Mouse (Mus musculus) heart, embryonic 11.5 days (tissue): ENCODE measurements at regions not wholly inside any gene's neighbourhood (a gene's known extent, or its start where the extent isn't known, plus 50 kb on each side); places are given as distances from the start of the nearest gene placed in this dataset.

Experiments used
- ATAC-seq: fragments of 200-750 bp; cut with Nextera tagmentation; replicated peaks from 2 replicates; pipeline ENCODE4 v1.8.0; 2017; ENCODE audit warnings: moderate library complexity; ENCODE audit not compliant: insufficient number of reproducible peaks, low FRiP score, low TSS enrichment
- H3K27ac ChIP-seq: fragments of 300-500 bp; sonication (generic); 2 replicates; pipeline ENCODE4 v1.5.1; 2014; ENCODE audit warnings: mild to moderate bottlenecking, low read depth, low read length
- H3K27me3 ChIP-seq: fragments of 300-500 bp; sonication (generic); 2 replicates; pipeline ENCODE4 v1.6.1; 2014; ENCODE audit warnings: mild to moderate bottlenecking, low read length, mixed read lengths; ENCODE audit not compliant: control insufficient read depth, insufficient read depth
- H3K36me3 ChIP-seq: fragments of 300-500 bp; sonication (generic); 2 replicates; pipeline ENCODE4 v1.6.1; 2014; ENCODE audit warnings: mild to moderate bottlenecking, low read length, moderate library complexity, mixed read lengths; ENCODE audit not compliant: control insufficient read depth, insufficient read depth
- H3K4me1 ChIP-seq: fragments of 300-500 bp; sonication (generic); 2 replicates; pipeline ENCODE4 v1.6.1; 2014; ENCODE audit warnings: low read length; ENCODE audit not compliant: control insufficient read depth, insufficient read depth
- H3K4me2 ChIP-seq: fragments of 300-500 bp; sonication (generic); 2 replicates; pipeline ENCODE4 v1.6.1; 2014; ENCODE audit warnings: mild to moderate bottlenecking, moderate library complexity
- H3K4me3 ChIP-seq: fragments of 300-500 bp; sonication (generic); 2 replicates; pipeline ENCODE4 v1.5.1; 2014; ENCODE audit warnings: low read depth, low read length
- H3K9ac ChIP-seq: fragments of 300-500 bp; sonication (generic); 2 replicates; pipeline ENCODE4 v1.6.1; 2014; ENCODE audit warnings: mild to moderate bottlenecking, low read depth, low read length, moderate library complexity
- H3K9me3 ChIP-seq: fragments of 300-500 bp; sonication (generic); replicated peaks from 2 replicates; pipeline ENCODE4 v1.6.1; 2016; ENCODE audit warnings: low read length; ENCODE audit not compliant: control insufficient read depth
- whole genome bisulfite sequencing: fragments of 180-500 bp; shearing (Covaris S2); extraction: QIAGEN DNeasy Blood & Tissue Kit; methylation state at CpG from one replicate; pipeline ENCODE4 v1.1.7; 2014; ENCODE audit not compliant: insufficient replicate concordance; 5-methylcytosine and 5-hydroxymethylcytosine counted together

GRCm38 (mm10) chr15:93673976-93674375 is 78.3 kb upstream of the Prickle1 start:
- no peaks in the 10 kb centered on the region for H3K4me1 ChIP-seq
- WGBS = 53% methylated on average over 10 of the region's 10 CpGs
- no peaks in the 10 kb centered on the region for H3K27me3 ChIP-seq
- H3K27ac ChIP-seq = no peak overlapping the region
- H3K9me3 ChIP-seq = no peaks in the 10 kb centered on the region
- no peak overlapping the region for H3K9ac ChIP-seq
- no peak for ATAC-seq
- no peaks in the 10 kb centered on the region for H3K36me3 ChIP-seq
- H3K4me3 ChIP-seq = no peak overlapping the region
- no peak overlapping the region for H3K4me2 ChIP-seq

GRCm38 (mm10) chr15:93663876-93664275 is 68.2 kb upstream of the Prickle1 start:
- no peaks in the 10 kb centered on the region for H3K36me3 ChIP-seq
- H3K27me3 ChIP-seq = no peaks in the 10 kb centered on the region
- no peaks in the 10 kb centered on the region; the same call in 1 of the 2 replicates for H3K9me3 ChIP-seq
- H3K4me1 ChIP-seq = no peaks in the 10 kb centered on the region
- WGBS = 54% methylated on average over 5 of the region's 5 CpGs
- H3K27ac ChIP-seq = no peak overlapping the region
- H3K4me2 ChIP-seq = no peak overlapping the region
- H3K4me3 ChIP-seq = no peak overlapping the region
- no peak overlapping the region for H3K9ac ChIP-seq
- no peak for ATAC-seq

GRCm38 (mm10) chr15:93662601-93663000 is 66.9 kb upstream of the Prickle1 start:
- Histone ChIP-seq H3K27ac (no peak overlapping the region), H3K36me3 (no peaks in the 10 kb centered on the region), H3K4me3 (no peak overlapping the region), H3K9me3 (no peaks in the 10 kb centered on the region; the same call in 1 of the 2 replicates), H3K9ac (no peak overlapping the region), H3K4me1 (no peaks in the 10 kb centered on the region), H3K4me2 (no peak overlapping the region), H3K27me3 (no peaks in the 10 kb centered on the region)
- 96% methylated on average over 1 of the region's 1 CpGs for WGBS
- ATAC-seq = no peak

- H3K27ac ChIP-seq = no peak overlapping the region
- no peaks in the 10 kb centered on the region; the same call in 1 of the 2 replicates for H3K9me3 ChIP-seq
- H3K4me2 ChIP-seq = no peak overlapping the region
- WGBS = 91% methylated on average over 2 of the region's 2 CpGs
- H3K36me3 ChIP-seq = no peaks in the 10 kb centered on the region
- no peak overlapping the region for H3K4me3 ChIP-seq
- ATAC-seq = no peak
- H3K9ac ChIP-seq = no peak overlapping the region
- peaks cover 5% of the 10 kb centered on the region for H3K4me1 ChIP-seq
- H3K27me3 ChIP-seq = no peaks in the 10 kb centered on the region
These were observed 66.1 kb upstream of the Prickle1 start for GRCm38 (mm10) chr15:93661801-93662200.

GRCm38 (mm10) chr15:93660952-93661648 is 65.4 kb upstream of the Prickle1 start:
- no peak overlapping the region for H3K4me3 ChIP-seq
- WGBS = 88% methylated on average over 14 of the region's 14 CpGs
- ATAC-seq = no peak
- no peak overlapping the region for H3K27ac ChIP-seq
- H3K36me3 ChIP-seq = no peaks in the 10 kb centered on the region
- no peak overlapping the region for H3K4me2 ChIP-seq
- no peaks in the 10 kb centered on the region; the same call in 1 of the 2 replicates for H3K9me3 ChIP-seq
- no peaks in the 10 kb centered on the region for H3K27me3 ChIP-seq
- peaks cover 12% of the 10 kb centered on the region for H3K4me1 ChIP-seq
- H3K9ac ChIP-seq = no peak overlapping the region

GRCm38 (mm10) chr15:93657171-93657570 is 61.5 kb upstream of the Prickle1 start:
- Histone ChIP-seq H3K9me3 (no peaks in the 10 kb centered on the region; the same call in none of the 2 replicates), H3K27ac (peak overlapping the region; percentile 38; the same call in 1 of the 2 replicates), H3K27me3 (no peaks in the 10 kb centered on the region), H3K9ac (no peak overlapping the region), H3K4me2 (no peak overlapping the region), H3K4me3 (no peak overlapping the region), H3K36me3 (no peaks in the 10 kb centered on the region), H3K4me1 (peaks cover 17% of the 10 kb centered on the region)
- ATAC-seq = no peak
- WGBS = 84% methylated on average over 6 of the region's 6 CpGs

GRCm38 (mm10) chr15:93656713-93657112 is 61.0 kb upstream of the Prickle1 start:
- H3K9me3 ChIP-seq = no peaks in the 10 kb centered on the region; the same call in none of the 2 replicates
- no peaks in the 10 kb centered on the region for H3K27me3 ChIP-seq
- H3K36me3 ChIP-seq = no peaks in the 10 kb centered on the region
- H3K27ac ChIP-seq = peak overlapping the region; percentile 75; the same call in 1 of the 2 replicates
- H3K4me2 ChIP-seq = peak overlapping the region; percentile 15; the same call in 1 of the 2 replicates
- H3K4me3 ChIP-seq = no peak overlapping the region
- no peak overlapping the region; the same call in 1 of the 2 replicates for H3K9ac ChIP-seq
- no peak for ATAC-seq
- WGBS = 41% methylated on average over 6 of the region's 6 CpGs
- peaks cover 20% of the 10 kb centered on the region for H3K4me1 ChIP-seq

GRCm38 (mm10) chr15:93655743-93656142 is 60.1 kb upstream of the Prickle1 start:
- 56% methylated on average over 6 of the region's 6 CpGs for WGBS
- Histone ChIP-seq H3K4me1 (peaks cover 29% of the 10 kb centered on the region), H3K4me2 (no peak overlapping the region), H3K27ac (no peak overlapping the region), H3K9me3 (no peaks in the 10 kb centered on the region; the same call in 1 of the 2 replicates), H3K36me3 (no peaks in the 10 kb centered on the region), H3K27me3 (no peaks in the 10 kb centered on the region), H3K4me3 (no peak overlapping the region), H3K9ac (no peak overlapping the region)
- no peak for ATAC-seq

- Histone ChIP-seq H3K27me3 (no peaks in the 10 kb centered on the region), H3K4me1 (peaks cover 34% of the 10 kb centered on the region), H3K9ac (no peak overlapping the region), H3K27ac (no peak overlapping the region), H3K9me3 (no peaks in the 10 kb centered on the region; the same call in 1 of the 2 replicates), H3K36me3 (no peaks in the 10 kb centered on the region), H3K4me3 (no peak overlapping the region), H3K4me2 (no peak overlapping the region)
- no peak for ATAC-seq
- 80% methylated on average over 6 of the region's 6 CpGs for WGBS
These were observed 59.6 kb upstream of the Prickle1 start for GRCm38 (mm10) chr15:93655243-93655642.
